Mouse (Mus musculus): ENCODE measurements around the gene Arhgap9.

Gene Arhgap9

GRCm38 (mm10) chr10:127321621-127322020 lies at the start of gene Arhgap9:
Arhgap9 (plus strand) TSS chr10:127321964.
- DNase-seq (ENCODE audit: low spot score in 2 of 2), result no peak

GRCm38 (mm10) chr10:127272371-127272770 lies 49.4 kb upstream of the Arhgap9 start:
- no peak for DNase-seq (ENCODE audit: low spot score in 2 of 2)

- DNase-seq (ENCODE audit: low spot score in 2 of 2), result no peak
These were observed 47.3 kb upstream of the Arhgap9 start for GRCm38 (mm10) chr10:127274261-127275022.

DNA sequence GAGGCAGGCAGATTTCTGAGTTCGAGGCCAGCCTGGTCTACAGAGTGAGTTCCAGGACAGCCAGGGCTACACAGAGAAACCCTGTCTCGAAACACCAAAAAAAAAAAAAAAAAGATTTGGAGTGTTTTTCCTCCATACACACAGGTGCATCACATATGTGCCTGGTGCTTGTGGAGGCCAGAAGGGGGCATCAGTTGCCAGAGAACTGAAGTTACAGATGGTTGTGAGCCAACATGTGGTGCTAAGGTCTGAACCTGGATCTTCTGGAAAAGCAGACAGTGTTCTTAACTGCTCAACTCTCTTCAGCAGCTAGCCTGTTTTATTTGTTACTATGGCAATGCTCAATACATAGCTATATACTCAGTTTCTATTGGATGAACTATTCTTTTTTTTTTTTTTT lies 42.0 kb upstream of the Arhgap9 start:
- no peak for DNase-seq (ENCODE audit: low spot score in 2 of 2)

- no peak for DNase-seq (ENCODE audit: low spot score in 2 of 2)
These were observed 40.4 kb upstream of the Arhgap9 start for GRCm38 (mm10) chr10:127281316-127281715.

DNA sequence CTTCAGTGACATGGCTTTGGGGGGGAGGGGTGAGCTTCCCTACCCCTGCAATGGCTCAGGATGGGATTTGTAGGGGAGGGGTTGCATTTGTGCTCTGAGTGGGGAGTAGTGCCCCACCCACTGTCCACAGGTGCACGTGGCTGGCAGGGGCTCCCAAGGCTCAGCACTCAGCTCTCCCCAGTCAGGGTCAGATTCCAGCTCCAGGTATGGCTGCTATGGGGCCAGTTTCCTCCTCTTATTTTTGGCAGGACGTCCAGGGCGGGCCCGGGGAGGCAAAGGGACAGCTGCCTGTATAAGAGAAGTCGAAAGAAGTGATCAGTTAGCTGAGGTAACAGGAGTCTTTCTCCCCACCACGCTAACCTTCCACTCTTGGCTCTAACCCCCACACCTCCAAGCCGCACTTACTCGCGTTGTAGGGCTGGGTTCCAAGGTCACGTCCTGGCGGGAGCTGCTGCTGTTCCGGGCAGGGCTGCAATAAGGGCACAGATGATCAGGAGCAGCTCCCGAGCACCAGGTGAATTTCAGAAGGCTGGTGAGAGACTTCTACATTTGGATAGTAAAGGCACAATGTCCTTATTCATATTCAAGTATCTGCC lies 39.0 kb upstream of the Arhgap9 start:
- DNase-seq (ENCODE audit: low spot score in 2 of 2), result no peak

DNA sequence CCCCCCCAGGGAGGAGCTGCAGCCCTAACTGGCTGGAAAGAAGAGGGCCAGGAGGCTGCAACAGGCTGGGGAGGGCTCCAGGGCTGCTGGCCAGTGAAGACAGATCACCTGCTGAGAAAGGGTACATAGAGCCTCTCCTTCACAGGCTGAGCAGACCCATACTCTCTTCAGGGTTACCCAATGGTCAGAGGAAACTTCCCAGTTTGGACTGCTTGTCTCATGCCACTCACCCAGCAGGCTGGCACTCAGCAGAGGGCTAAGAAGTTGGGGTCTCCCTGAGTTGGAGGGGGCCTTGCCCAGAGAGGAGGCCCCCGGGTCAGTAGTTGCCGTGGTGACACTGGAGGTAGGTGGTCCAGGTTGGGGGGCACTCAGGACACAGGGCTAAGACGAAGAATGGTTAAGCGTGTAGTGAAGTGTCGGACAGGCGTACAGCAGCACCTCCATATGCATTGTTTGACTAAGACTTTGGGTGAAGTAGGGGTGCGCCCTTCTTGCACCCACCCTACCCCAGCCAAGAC lies 37.6 kb upstream of the Arhgap9 start:
- DNase-seq (ENCODE audit: low spot score in 2 of 2), result no peak

DNA sequence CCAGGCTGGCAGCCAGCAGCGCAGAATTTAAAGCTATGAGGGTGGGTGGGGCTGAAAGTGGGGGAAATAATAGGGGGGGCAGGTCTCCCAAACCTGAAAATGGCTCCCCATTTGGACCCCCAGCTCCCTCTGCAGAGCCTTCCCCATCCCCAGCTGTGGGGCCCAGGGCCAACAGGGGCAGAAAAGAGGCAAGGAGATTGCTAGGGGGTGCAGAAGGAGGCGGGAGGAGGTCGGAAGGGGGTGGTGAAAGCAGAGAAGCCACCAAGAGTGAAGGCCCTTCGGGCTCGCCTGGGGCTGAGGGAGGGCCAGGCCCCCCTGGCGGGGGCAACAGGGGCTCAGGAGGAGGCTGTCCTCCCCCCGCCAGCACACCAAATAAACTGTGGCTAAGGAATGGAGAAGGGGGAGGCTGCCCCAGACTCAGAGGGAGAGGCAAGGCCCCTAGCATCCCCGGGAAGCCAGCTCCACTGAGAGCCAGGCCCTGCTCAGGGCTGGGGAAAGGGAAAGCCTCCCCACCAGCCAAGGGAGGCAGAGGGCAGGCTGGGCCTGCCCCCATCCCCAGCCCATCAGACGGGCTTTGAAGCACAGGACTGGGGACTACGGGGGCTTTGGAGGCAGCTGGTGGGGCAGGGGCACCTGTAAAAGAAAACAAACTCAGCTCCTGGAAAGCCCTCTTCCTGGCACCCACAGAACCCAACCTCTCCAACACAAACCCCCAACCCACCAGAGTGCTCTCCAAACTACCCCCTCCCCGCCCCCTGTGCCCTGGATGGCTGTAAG lies 36.9 kb upstream of the Arhgap9 start:
- no peak for DNase-seq (ENCODE audit: low spot score in 2 of 2)

GRCm38 (mm10) chr10:127285644-127286043 lies 36.1 kb upstream of the Arhgap9 start:
- no peak for DNase-seq (ENCODE audit: low spot score in 2 of 2)

- DNase-seq (ENCODE audit: low spot score in 2 of 2), result no peak
These were observed 35.6 kb upstream of the Arhgap9 start for GRCm38 (mm10) chr10:127286194-127286593.

DNA sequence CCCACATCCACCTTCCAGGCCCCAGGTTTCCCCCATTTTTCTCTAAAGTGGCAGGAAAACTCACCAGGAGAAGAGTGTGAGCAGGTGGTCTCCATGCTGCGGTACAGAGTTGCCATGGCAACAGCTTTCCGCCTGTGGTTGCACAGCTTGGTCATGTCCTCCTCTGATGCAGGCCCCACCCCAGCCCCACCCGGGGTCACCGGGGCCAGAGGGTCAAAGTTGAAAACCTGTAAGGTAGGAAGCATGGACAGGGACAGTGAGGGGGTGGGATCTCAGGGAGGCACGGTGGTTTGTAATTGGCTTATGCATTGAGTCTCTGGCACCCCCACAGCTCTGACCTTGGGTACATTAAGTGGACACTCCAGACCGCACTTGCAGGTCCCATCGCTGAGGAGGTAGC lies 35.0 kb upstream of the Arhgap9 start:
- DNase-seq (ENCODE audit: low spot score in 2 of 2), result no peak

DNA sequence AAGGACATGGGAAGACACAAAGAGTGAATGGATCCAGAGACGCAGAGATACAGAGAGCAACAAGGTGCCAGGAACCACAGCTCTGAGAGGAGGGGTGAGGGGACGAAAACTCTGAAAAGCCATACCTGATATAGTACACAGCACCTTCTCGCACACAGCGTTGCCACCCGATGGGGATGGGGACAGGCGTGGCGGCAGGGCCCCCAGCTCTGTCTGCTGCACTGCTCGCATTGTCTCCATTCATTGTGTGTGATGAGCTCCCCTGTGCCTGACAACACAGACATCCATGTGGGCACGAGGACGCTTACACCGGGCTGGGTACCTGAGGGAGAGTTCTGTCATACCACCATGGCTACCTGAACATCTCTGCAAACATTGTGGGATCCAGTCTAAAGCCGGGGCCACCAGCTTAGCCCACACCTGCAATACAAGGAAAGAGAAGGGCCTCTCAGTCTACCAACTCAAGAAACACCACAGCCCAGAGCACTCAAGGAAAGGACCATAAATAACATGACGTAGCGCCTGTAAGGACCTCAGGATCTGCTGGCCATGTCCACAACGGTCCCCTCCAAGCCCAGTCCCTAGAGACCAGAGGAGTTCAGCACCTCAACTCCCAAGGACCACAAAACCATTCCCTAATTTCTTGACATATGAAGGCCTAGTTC lies 34.4 kb upstream of the Arhgap9 start:
- DNase-seq (ENCODE audit: low spot score in 2 of 2), result no peak

DNA sequence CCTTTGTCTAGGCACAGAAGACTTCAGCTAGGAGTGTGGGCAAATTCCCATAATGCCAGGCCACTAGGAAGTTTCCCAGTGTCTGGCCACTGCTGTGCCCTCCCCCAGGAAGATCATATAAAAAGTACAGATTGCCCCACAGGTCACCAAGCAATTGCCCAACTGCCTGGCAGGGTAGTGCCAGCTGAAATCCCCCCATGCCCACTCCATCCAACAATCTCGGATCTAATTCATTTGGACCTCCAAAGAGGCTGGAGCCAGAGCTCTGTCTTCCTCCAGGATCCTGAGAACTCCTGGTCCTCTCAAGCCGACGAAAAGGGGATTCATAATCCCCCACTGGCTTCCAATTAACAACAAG lies 33.8 kb upstream of the Arhgap9 start:
- no peak for DNase-seq (ENCODE audit: low spot score in 2 of 2)

GRCm38 (mm10) chr10:127288328-127288799 lies 33.4 kb upstream of the Arhgap9 start:
- peak; percentile 46 to 61 for DNase-seq (ENCODE audit: low spot score in 2 of 2)

DNA sequence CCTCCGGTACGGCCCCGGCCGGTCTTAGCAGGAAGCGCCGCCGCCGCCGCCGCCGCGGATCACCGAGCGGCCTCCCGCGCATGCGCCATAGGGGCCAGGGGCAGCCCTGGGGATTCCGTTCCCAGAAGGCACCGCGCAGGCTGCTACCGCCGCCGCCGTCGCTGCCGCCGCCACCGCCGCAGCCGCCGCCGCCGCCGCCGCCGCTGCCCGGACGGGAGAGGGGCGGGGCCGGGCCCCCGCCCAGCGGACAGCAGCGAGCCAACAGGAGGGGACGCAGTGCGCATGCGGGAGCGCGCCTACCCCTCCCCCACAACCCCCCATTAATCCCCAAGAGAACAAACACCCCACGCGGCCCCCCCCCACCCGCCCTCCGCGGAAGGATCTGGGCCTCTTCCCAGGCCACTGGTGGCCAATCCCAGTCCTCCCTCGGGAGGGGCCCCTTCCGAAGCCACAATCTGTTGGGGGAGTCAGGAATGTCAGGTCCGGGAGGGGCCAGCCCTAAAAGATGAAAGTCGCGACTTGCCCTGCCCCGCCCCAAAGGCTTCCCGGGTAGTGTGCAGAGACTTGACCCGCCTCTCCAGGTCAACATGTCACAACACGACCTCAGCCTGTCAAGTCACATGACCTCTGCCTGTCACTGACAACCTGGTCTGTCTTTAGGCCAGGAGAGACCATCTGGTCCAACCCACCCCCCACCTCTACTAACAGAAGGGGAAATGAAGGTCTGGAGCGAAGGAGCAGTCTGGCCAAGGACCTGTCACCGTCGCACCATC lies 32.8 kb upstream of the Arhgap9 start, which contains the start of gene Mbd6:
Mbd6 (minus strand) TSS at position 219 of the 773 bp plus-strand sequence.
- DNase-seq (ENCODE audit: low spot score in 2 of 2), result peak; percentile 80 to 88

DNA sequence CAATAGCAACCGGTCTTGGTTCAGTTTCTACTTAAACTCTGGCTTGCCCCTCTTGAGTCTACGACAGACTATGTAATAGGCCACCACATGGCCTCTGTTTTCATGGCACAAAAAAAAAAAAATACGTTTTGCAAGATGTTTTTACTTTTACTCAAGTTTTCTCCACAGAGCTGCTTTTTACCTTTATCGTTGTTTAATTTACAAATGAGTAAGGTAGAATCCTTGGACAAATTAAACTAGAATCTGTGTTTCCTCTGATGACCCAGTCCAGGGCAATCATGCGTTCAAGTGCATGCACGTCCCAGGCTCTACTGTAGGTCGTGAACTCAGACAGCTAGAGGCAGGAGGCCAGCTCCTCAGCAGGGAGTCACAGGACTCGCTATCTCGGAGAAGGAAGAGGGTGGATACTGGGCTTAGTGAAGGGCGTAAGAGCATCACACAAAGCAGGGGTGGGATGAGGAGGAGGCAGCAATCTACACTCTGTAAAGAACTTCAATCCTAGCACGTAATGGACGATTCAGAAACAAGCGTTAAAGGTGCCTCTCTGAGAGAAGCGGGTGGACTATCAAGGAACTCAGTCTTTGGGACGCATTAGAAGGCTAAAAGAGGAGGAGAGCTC lies 32.1 kb upstream of the Arhgap9 start:
- DNase-seq (ENCODE audit: low spot score in 2 of 2), result peak; percentile 68 to 74

GRCm38 (mm10) chr10:127290307-127290929 lies 31.3 kb upstream of the Arhgap9 start:
- peak; percentile 99 to 100 for DNase-seq (ENCODE audit: low spot score in 2 of 2)

DNA sequence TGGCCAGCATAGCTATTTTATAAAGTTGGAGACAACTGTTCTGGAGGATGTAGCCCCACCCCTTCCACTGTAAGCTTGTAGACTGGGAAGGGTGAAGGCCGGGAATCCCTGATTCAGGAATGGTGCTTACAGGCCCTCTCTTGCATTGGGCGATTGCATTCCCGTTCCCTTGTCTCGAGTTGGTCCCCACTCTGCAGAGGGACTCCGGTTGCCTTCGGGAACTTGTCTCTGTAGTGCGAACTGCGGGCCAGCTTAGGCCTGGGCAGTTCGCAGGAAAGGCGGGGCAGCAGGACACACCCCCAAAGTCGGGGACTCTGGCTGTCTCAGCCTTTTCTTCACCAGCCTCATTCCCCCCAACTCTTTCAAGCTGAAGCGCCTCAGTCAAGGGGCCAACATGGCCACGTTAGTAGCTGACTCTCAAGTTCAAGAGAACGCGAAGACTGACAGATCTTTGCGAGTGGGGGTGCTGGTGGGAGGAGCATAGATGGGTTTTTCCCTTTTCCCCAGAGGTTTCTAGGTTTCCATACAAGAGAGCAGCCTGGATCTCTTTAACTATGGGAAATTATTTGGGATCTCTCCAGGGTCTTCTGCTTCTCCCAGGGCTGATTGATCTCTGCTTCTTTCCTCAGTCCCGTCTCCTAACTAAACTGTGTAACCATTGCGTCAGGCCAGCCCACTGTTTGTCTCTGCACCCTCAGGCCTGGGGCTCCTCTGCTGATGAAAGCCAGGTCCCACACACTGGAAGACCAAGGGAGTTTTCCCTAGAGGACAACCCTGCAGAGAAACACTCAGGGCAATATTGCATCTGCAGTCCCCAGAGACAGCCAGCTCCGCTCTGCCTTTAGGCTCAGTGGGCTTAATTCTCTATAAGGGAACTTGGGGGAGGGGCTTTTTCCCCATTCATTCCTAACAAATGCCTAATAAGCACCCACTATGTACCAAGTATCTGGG lies 30.6 kb upstream of the Arhgap9 start:
- peak; percentile 64 to 70 for DNase-seq (ENCODE audit: low spot score in 2 of 2)

Data from urinary bladder, postnatal 36 days (tissue).